Mouse (Mus musculus): ENCODE measurements around the gene Tnfrsf11a. TPM values are rescaled to one million over a fixed set of nuclear protein-coding genes. Genes with fewer than 3 reads are reported as not detected.

Tnfrsf11a gene
- total and polyA plus RNA-seq, 2 experiments from 2014 or later = 1.3 to 2.6 TPM

GRCm38 (mm10) chr1:105859740-105860139, 79.2 kb downstream of the Tnfrsf11a start:
- no peaks in the 10 kb centered on the region for H3K4me1 ChIP-seq (ENCODE audit: insufficient read depth, low read length)
- H3K9me3 ChIP-seq (ENCODE audit: low read length) = no peaks in the 10 kb centered on the region
- H3K9ac ChIP-seq (replicated peaks; ENCODE audit: low read length, poor library complexity, severe bottlenecking) = no peak overlapping the region
- DNase-seq (ENCODE audit: low spot score) (no peak), ATAC-seq (ENCODE audit: low FRiP score) (no peak)
- no peaks in the 10 kb centered on the region for H3K36me3 ChIP-seq (ENCODE audit: insufficient read depth, low read length)
- no peaks in the 10 kb centered on the region for H3K27me3 ChIP-seq (ENCODE audit: insufficient read depth, low read length)
- H3K4me2 ChIP-seq (ENCODE audit: low read depth, low read length, poor library complexity, severe bottlenecking) = no peak overlapping the region
- TF ChIP-seq CTCF (IDR thresholded peaks at IDR 0.05) = no peak
- 94% methylated on average over 2 of the region's 2 CpGs for WGBS
- H3K4me3 ChIP-seq (ENCODE audit: low read depth, low read length) = no peak overlapping the region
- no peak overlapping the region for H3K27ac ChIP-seq (ENCODE audit: low read depth, low read length)

- Histone ChIP-seq H3K9ac (replicated peaks; ENCODE audit: low read length, poor library complexity, severe bottlenecking) (no peak overlapping the region), H3K4me2 (ENCODE audit: low read depth, low read length, poor library complexity, severe bottlenecking) (no peak overlapping the region), H3K27me3 (ENCODE audit: insufficient read depth, low read length) (no peaks in the 10 kb centered on the region), H3K27ac (ENCODE audit: low read depth, low read length) (no peak overlapping the region), H3K4me3 (ENCODE audit: low read depth, low read length) (no peak overlapping the region), H3K36me3 (ENCODE audit: insufficient read depth, low read length) (no peaks in the 10 kb centered on the region), H3K4me1 (ENCODE audit: insufficient read depth, low read length) (peaks cover 5% of the 10 kb centered on the region; the same call in 1 of the 2 replicates), H3K9me3 (ENCODE audit: low read length) (no peaks in the 10 kb centered on the region)
- ATAC-seq (ENCODE audit: low FRiP score) = no peak
- WGBS = 79% methylated on average over 6 of the region's 6 CpGs
- no peak for TF ChIP-seq CTCF (IDR thresholded peaks at IDR 0.05)
- no peak for DNase-seq (ENCODE audit: low spot score)
Observed at GRCm38 (mm10) chr1:105876589-105876988, 96.1 kb downstream of the Tnfrsf11a start.

- 84% methylated on average over 5 of the region's 5 CpGs for WGBS
- peaks cover 5% of the 10 kb centered on the region; the same call in 1 of the 2 replicates for H3K4me1 ChIP-seq (ENCODE audit: insufficient read depth, low read length)
- H3K4me3 ChIP-seq (ENCODE audit: low read depth, low read length) = no peak overlapping the region
- no peak overlapping the region for H3K4me2 ChIP-seq (ENCODE audit: low read depth, low read length, poor library complexity, severe bottlenecking)
- TF ChIP-seq CTCF (IDR thresholded peaks at IDR 0.05) = no peak
- H3K9me3 ChIP-seq (ENCODE audit: low read length) = no peaks in the 10 kb centered on the region
- H3K27me3 ChIP-seq (ENCODE audit: insufficient read depth, low read length) = no peaks in the 10 kb centered on the region
- no peaks in the 10 kb centered on the region for H3K36me3 ChIP-seq (ENCODE audit: insufficient read depth, low read length)
- no peak overlapping the region for H3K9ac ChIP-seq (replicated peaks; ENCODE audit: low read length, poor library complexity, severe bottlenecking)
- no peak for DNase-seq (ENCODE audit: low spot score)
- no peak for ATAC-seq (ENCODE audit: low FRiP score)
- H3K27ac ChIP-seq (ENCODE audit: low read depth, low read length) = no peak overlapping the region
Observed at GRCm38 (mm10) chr1:105877808-105878207, 97.3 kb downstream of the Tnfrsf11a start.

- no peak for DNase-seq (ENCODE audit: low spot score)
- Histone ChIP-seq H3K4me2 (ENCODE audit: low read depth, low read length, poor library complexity, severe bottlenecking) (no peak overlapping the region), H3K4me3 (ENCODE audit: low read depth, low read length) (no peak overlapping the region), H3K36me3 (ENCODE audit: insufficient read depth, low read length) (no peaks in the 10 kb centered on the region), H3K4me1 (ENCODE audit: insufficient read depth, low read length) (peaks cover 5% of the 10 kb centered on the region; the same call in 1 of the 2 replicates), H3K9ac (replicated peaks; ENCODE audit: low read length, poor library complexity, severe bottlenecking) (no peak overlapping the region), H3K27me3 (ENCODE audit: insufficient read depth, low read length) (no peaks in the 10 kb centered on the region), H3K9me3 (ENCODE audit: low read length) (no peaks in the 10 kb centered on the region), H3K27ac (ENCODE audit: low read depth, low read length) (no peak overlapping the region)
- ATAC-seq (ENCODE audit: low FRiP score) = no peak
- TF ChIP-seq CTCF (IDR thresholded peaks at IDR 0.05) = no peak
- WGBS = 92% methylated on average over 11 of the region's 11 CpGs
Observed at GRCm38 (mm10) chr1:105878416-105878815, 97.9 kb downstream of the Tnfrsf11a start.

- Histone ChIP-seq H3K9me3 (ENCODE audit: low read length) (no peaks in the 10 kb centered on the region), H3K36me3 (ENCODE audit: insufficient read depth, low read length) (no peaks in the 10 kb centered on the region), H3K4me3 (ENCODE audit: low read depth, low read length) (no peak overlapping the region), H3K27ac (ENCODE audit: low read depth, low read length) (no peak overlapping the region), H3K4me2 (ENCODE audit: low read depth, low read length, poor library complexity, severe bottlenecking) (peak overlapping the region; percentile 39), H3K27me3 (ENCODE audit: insufficient read depth, low read length) (no peaks in the 10 kb centered on the region), H3K4me1 (ENCODE audit: insufficient read depth, low read length) (peaks cover 5% of the 10 kb centered on the region; the same call in 1 of the 2 replicates), H3K9ac (replicated peaks; ENCODE audit: low read length, poor library complexity, severe bottlenecking) (no peak overlapping the region)
- peak; percentile 66; the same call in 1 of the 2 replicates for ATAC-seq (ENCODE audit: low FRiP score)
- peak; percentile 17 for DNase-seq (ENCODE audit: low spot score)
- whole genome bisulfite sequencing = 13% methylated on average over 25 of the region's 25 CpGs
- peak; percentile 31; the same call in 1 of the 2 replicates for TF ChIP-seq CTCF (IDR thresholded peaks at IDR 0.05)
Observed at GRCm38 (mm10) chr1:105880555-105881304, 100.2 kb downstream of the Tnfrsf11a start.

- Histone ChIP-seq H3K9me3 (ENCODE audit: low read length) (no peaks in the 10 kb centered on the region), H3K9ac (replicated peaks; ENCODE audit: low read length, poor library complexity, severe bottlenecking) (no peak overlapping the region), H3K27me3 (ENCODE audit: insufficient read depth, low read length) (no peaks in the 10 kb centered on the region), H3K27ac (ENCODE audit: low read depth, low read length) (no peak overlapping the region), H3K4me1 (ENCODE audit: insufficient read depth, low read length) (peaks cover 5% of the 10 kb centered on the region; the same call in 1 of the 2 replicates), H3K4me3 (ENCODE audit: low read depth, low read length) (no peak overlapping the region), H3K4me2 (ENCODE audit: low read depth, low read length, poor library complexity, severe bottlenecking) (no peak overlapping the region), H3K36me3 (ENCODE audit: insufficient read depth, low read length) (no peaks in the 10 kb centered on the region)
- WGBS = 81% methylated on average over 7 of the region's 7 CpGs
- ATAC-seq (ENCODE audit: low FRiP score) (no peak), DNase-seq (ENCODE audit: low spot score) (no peak)
- no peak for TF ChIP-seq CTCF (IDR thresholded peaks at IDR 0.05)
Observed at GRCm38 (mm10) chr1:105881466-105881865, 100.9 kb downstream of the Tnfrsf11a start.
